Mouse (Mus musculus) liver, postnatal 0 days (tissue): ENCODE measurements around the gene Pex26.

Experiments
- CTCF ChIP-seq: sonication (generic); IDR thresholded peaks from 2 replicates; pipeline ENCODE4 v1.5.1; 2016; ENCODE audit warnings: antibody characterized with exemption, low read depth
- EP300 ChIP-seq: IDR thresholded peaks from 2 replicates; pipeline ENCODE4 v1.6.1; 2016; ENCODE audit warnings: antibody characterized with exemption, low read depth, mild to moderate bottlenecking

DNA sequence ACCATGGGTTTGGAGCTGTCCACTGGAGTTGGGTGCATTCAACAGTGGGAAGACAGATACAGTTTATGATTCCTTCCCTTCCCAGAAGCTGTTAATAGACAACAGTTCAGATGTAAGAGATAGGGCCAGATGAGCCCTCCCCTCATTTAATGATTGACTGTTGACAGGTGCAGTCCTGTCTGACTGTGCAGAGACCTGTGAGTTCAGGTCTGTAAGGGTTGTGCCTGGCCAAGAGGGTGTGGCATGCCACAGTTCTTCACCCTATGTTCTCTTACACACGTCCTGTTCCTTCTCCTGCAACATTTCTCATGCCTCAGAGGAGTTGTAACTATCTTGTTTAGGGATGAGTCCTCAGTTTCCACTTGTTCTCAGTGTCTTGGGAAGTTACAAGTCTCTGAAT, 49.2 kb downstream of the Pex26 start:
- TF ChIP-seq CTCF (no peak), EP300 (no peak)
